Mouse (Mus musculus) right cerebral cortex, adult 2 months (tissue): ENCODE measurements around the gene Supt4a.

Source experiments
- DNase-seq, 2 experiments: peaks; one replicate each; pipeline ENCODE4 v3.0.0; 2021 to 2022; ENCODE audit warnings: low spot score in 2 of 2

Supt4a gene

GRCm38 (mm10) chr11:87725515-87725914 lies 11.8 kb upstream of the Supt4a start:
- DNase-seq, result no peak

- no peak for DNase-seq
Observed at GRCm38 (mm10) chr11:87725964-87726562, 11.3 kb upstream of the Supt4a start.

- no peak for DNase-seq
Observed at GRCm38 (mm10) chr11:87727021-87727420, 10.3 kb upstream of the Supt4a start.

GRCm38 (mm10) chr11:87727471-87727870 lies 9.9 kb upstream of the Supt4a start:
- no peak for DNase-seq

GRCm38 (mm10) chr11:87728850-87729592 lies 8.3 kb upstream of the Supt4a start:
- DNase-seq, result no peak

GRCm38 (mm10) chr11:87729593-87730185 lies 7.7 kb upstream of the Supt4a start:
- no peak for DNase-seq

GRCm38 (mm10) chr11:87730652-87731310 lies 6.6 kb upstream of the Supt4a start:
- no peak for DNase-seq

- DNase-seq, result no peak
Observed at GRCm38 (mm10) chr11:87734346-87734745, 3.0 kb upstream of the Supt4a start.

- no peak for DNase-seq
Observed at GRCm38 (mm10) chr11:87735691-87736090, 1.7 kb upstream of the Supt4a start.

GRCm38 (mm10) chr11:87736647-87737134 lies 661 bp upstream of the Supt4a start:
- peak; percentile 39 to 57 for DNase-seq

GRCm38 (mm10) chr11:87743691-87744090 lies 6.3 kb downstream of the Supt4a start:
- no peak for DNase-seq

GRCm38 (mm10) chr11:87744964-87745363 lies 7.6 kb downstream of the Supt4a start:
- DNase-seq, result no peak

- no peak for DNase-seq
Observed at GRCm38 (mm10) chr11:87745632-87746555, 8.5 kb downstream of the Supt4a start.

- no peak for DNase-seq
Observed at GRCm38 (mm10) chr11:87747312-87747711, 10.0 kb downstream of the Supt4a start.

- DNase-seq, result no peak
Observed at GRCm38 (mm10) chr11:87747716-87748115, 10.4 kb downstream of the Supt4a start.

GRCm38 (mm10) chr11:87748132-87749119 lies 11.1 kb downstream of the Supt4a start:
- no peak for DNase-seq

GRCm38 (mm10) chr11:87749192-87750042 lies 12.1 kb downstream of the Supt4a start:
- peak; percentile 33 to 46 for DNase-seq

GRCm38 (mm10) chr11:87750043-87750421 lies 12.7 kb downstream of the Supt4a start:
- DNase-seq, result no peak

GRCm38 (mm10) chr11:87750521-87750920 lies 13.2 kb downstream of the Supt4a start:
- DNase-seq, result no peak
